Mouse (Mus musculus): ENCODE results near the gene Atxn1.

Atxn1 gene

DNA sequence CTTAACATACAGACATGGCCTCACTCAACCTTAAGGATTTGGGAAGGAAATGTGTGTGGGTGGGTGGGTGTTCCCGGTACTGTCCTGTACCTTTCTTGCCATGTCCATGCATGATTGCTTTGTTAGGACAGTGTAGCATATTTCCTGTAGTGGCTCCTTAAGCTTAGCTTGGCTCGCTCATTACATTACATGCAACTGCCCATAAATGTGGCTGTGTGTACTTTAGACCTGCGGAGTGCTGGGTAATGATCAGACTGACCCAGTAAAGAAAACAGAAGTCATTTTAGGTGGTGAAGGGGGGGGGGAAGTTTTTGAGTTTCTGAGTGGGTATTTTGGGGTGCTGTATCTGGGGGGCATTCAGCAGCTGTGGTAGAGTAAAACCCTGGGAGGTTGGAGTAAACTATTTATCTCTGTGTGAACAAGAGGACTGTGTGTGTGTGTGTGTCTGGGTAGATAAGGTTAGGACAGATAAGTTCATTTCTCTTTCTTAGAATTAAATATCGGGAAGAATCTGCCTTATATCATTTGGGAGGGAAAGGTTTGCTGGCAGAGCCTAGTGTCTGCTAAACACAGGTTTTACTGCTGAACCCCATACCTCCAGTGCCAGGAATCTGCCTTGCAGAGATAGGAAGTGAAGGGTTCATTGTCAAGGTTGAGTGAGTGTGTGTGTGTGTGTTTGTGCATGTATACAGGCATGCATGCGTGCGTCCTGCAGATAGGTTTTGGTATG lies 452.9 kb downstream of the Atxn1 start:
- no peak for DNase-seq (ENCODE audit: extremely low read depth, insufficient read length, low spot score)

DNA sequence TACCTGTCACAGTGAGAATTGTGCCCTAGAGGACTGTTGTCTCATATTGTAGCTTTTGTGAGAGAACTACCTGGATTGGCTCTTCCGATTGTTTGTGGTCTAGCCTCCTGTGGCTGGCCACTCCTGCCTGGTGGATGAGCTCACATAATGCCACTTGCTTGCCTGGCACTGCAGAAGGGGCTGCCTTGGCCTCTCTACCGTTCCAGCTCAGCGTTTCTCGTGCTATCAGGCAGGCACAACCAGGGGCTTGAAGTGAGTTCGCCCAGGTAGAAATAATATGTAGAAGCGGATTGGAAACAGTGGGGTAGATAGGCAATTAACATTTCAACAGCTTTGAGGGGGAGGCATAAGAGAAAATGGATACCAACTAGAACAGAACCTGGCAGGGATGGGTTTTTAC lies 455.4 kb downstream of the Atxn1 start:
- no peak for DNase-seq (ENCODE audit: extremely low read depth, insufficient read length, low spot score)

DNA sequence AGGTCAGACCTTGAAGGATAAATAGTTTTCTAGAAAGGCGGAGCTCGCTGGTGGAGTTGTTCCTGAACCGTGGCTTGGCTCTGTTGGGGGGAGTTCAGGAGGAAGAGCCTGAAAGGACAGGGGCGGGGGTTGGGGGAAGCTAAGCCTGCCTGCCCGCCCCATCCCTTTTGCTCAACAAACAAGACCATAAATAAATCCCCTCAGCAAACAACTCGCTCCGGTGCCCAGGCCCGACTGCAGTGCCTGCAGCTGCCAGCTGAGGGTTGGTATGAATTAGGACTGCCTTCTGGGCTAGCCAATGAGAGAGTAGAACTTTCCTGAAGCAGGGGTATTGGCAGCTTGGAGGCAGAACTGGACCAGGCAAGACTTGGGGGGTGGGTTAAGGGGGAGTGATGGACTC lies 456.3 kb downstream of the Atxn1 start:
- DNase-seq (ENCODE audit: extremely low read depth, insufficient read length, low spot score) = no peak

DNA sequence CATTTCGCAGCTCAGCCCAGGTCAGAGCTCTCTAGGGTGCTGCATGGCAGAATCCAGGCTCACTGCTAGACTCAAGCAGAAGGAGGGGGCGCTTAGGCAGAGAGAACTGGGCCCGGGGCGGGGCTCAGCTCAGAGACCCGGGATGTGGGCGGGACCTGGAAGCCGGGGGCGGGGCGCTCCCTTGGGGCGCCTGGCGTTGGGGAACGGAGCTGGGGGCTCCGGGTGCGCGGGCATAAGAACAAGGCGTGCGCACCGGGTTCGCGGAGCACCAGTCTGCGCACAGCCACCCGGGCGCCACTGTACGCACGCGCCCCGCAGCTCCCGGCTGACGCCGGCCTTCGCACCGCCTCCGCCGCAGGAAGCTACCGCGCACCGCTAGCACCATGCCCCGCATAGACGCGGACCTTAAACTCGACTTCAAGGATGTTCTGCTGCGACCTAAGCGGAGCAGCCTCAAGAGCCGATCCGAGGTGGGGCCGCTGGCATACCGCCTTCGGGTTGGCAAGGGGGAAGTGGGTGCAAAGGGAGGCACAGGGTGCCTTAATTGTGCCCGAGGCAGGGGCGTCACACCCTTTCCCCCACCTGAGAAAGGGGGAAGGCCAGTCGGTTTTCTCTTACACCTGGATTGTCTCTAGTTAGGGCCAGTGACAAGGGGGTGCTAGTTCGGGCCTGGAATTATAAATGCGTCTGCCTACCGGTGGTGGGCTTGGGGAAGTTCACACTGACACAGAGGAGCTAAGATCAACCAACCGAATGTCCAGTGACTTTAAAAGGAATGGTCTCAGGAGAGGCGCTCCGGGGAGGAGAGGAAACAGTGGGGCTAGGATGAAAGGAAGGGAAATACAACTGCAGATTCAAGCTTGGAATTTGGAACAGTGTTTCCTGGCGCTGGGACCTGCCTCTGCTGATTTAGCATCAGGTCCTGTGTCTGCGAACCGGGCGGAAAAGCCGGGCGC lies 457.3 kb downstream of the Atxn1 start, which contains the start of gene Gmpr:
Gene Gmpr, plus strand, starts transcription at position 171 of the 956 bp plus-strand sequence.
- DNase-seq (ENCODE audit: extremely low read depth, insufficient read length, low spot score) = peak; percentile 65

DNA sequence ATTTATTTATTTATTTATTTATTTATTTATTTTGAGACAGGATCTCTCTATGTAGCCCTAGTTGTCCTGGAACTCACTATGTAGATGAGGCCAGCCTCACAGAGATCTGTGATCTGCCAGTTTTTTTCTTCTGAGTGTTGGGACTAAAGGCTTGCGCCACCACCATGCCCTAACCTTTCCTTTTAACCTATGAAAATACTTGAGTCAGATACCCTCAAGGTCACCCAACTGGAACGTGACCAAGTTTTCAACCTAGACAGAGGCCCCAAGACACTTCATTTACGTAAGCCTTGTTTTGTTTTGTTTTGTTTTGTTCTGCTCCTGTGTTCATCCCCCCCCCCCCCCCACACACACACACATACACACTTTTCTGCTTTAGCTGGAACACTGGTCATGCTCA lies 459.3 kb downstream of the Atxn1 start:
- DNase-seq (ENCODE audit: extremely low read depth, insufficient read length, low spot score) = no peak

DNA sequence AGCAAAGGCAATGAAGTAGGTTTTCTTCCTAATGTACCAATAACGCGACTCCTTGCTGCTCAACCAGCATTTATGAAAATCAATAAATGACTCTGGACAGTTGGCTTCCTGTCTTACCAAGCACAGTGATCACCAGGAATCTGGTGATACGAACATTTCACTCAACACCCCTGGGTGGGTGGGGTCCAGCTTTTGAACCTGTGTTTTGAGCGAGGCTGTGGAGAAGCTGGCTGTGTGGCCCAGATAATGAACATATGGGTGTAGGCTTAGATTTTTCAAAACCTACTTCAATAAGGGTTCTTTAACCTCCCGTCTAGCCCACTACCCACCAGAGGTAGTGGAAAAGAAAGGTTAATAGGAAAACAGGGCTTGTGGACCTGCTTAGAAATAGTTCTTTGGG lies 462.0 kb downstream of the Atxn1 start:
- no peak for DNase-seq (ENCODE audit: extremely low read depth, insufficient read length, low spot score)

DNA sequence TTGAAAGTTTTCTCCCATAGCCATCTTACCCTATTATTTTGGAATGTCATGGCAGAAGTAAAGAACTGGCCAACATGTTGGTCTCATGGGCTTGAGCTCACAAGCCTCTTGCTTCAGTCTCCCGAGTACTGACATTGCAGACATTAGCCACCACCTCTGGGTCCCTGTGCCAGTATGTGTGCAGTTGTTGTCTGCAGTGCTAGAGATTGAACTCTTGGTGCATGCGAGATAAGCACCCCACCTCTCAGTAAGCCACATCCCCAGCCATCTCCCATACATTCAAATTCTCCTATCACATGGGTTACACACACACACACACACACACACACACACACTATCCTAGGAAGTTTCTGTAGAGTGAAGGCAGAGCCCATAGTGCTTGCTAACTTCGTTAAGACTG lies 464.9 kb downstream of the Atxn1 start:
- DNase-seq (ENCODE audit: extremely low read depth, insufficient read length, low spot score) = no peak
